Mouse (Mus musculus) heart, embryonic 13.5 days (tissue): Measurements from ENCODE around the gene Abhd16a. TPM values are rescaled to one million over a fixed set of nuclear protein-coding genes. Genes with fewer than 3 reads are reported as not detected.

Experiments
- ATAC-seq: fragments of 200-750 bp; cut with Nextera tagmentation; 2 replicates; pipeline ENCODE4 v1.8.0; 2017; ENCODE audit warnings: moderate TSS enrichment; ENCODE audit not compliant: insufficient number of reproducible peaks, low FRiP score, low TSS enrichment; ENCODE audit errors: extremely low read depth
- H3K27ac ChIP-seq: fragments of 300-500 bp; sonication (generic); replicated peaks from 2 replicates; pipeline ENCODE4 v1.5.1; 2015; ENCODE audit warnings: moderate library complexity, mild to moderate bottlenecking, inconsistent platforms
- H3K27me3 ChIP-seq: fragments of 300-500 bp; sonication (generic); replicated peaks from 2 replicates; pipeline ENCODE4 v1.6.1; 2015; ENCODE audit warnings: mild to moderate bottlenecking, inconsistent platforms
- H3K36me3 ChIP-seq: fragments of 300-500 bp; sonication (generic); 2 replicates; pipeline ENCODE4 v1.6.1; 2015; ENCODE audit warnings: mild to moderate bottlenecking, inconsistent platforms
- H3K4me1 ChIP-seq: fragments of 300-500 bp; sonication (generic); 2 replicates; pipeline ENCODE4 v1.6.1; 2015; ENCODE audit warnings: inconsistent platforms
- H3K4me2 ChIP-seq: fragments of 300-500 bp; sonication (generic); 2 replicates; pipeline ENCODE4 v1.6.1; 2015; ENCODE audit warnings: inconsistent platforms, mild to moderate bottlenecking, moderate library complexity
- H3K4me3 ChIP-seq: fragments of 300-500 bp; sonication (generic); 2 replicates; pipeline ENCODE4 v1.5.1; 2015; ENCODE audit warnings: moderate library complexity, mild to moderate bottlenecking, inconsistent platforms
- H3K9ac ChIP-seq: fragments of 300-500 bp; sonication (generic); 2 replicates; pipeline ENCODE4 v1.6.1; 2015; ENCODE audit warnings: inconsistent platforms, mild to moderate bottlenecking, moderate library complexity
- H3K9me3 ChIP-seq: fragments of 300-500 bp; sonication (generic); 2 replicates; pipeline ENCODE4 v1.6.1; 2016; ENCODE audit warnings: inconsistent platforms
- WGBS: fragments of 180-500 bp; shearing (Covaris S2); methylation state at CpG from one replicate; pipeline ENCODE4 v1.1.7; 2015; ENCODE audit warnings: mixed read lengths; 5-methylcytosine and 5-hydroxymethylcytosine counted together
- polyA plus RNA-seq: library from polyadenylated mRNA; unstranded; fragments of >200 nt; fragmentation: Nextera tagmentation; extraction: Ambion mirVana; gene quantifications from 2 replicates; pipeline ENCODE4 v1.2.1, GENCODE M21; 2015

Abhd16a gene
- polyA plus RNA-seq, 1 experiment from 2014 or later = 67.0 TPM

- Histone ChIP-seq H3K4me1 (peaks cover 52% of the 10 kb centered on the region), H3K27me3 (peaks cover 33% of the 10 kb centered on the region), H3K36me3 (peaks cover 53% of the 10 kb centered on the region), H3K9ac (0 out of 2 replicates have a peak overlapping the region, but pooled peaks have one; percentile 28), H3K4me3 (no peak overlapping the region; the same call in 1 of the 2 replicates), H3K4me2 (no peak overlapping the region), H3K27ac (no peak overlapping the region), H3K9me3 (no peaks in the 10 kb centered on the region)
- 75% methylated on average over 8 of the region's 8 CpGs for WGBS
- no peak for ATAC-seq
Measured at GRCm38 (mm10) chr17:35061299-35061698, 27.8 kb upstream of the Abhd16a start.

GRCm38 (mm10) chr17:35063466-35063865, 25.6 kb upstream of the Abhd16a start:
- no peaks in the 10 kb centered on the region for H3K9me3 ChIP-seq
- no peak overlapping the region for H3K27ac ChIP-seq
- WGBS = 74% methylated on average over 3 of the region's 3 CpGs
- peaks cover 46% of the 10 kb centered on the region for H3K4me1 ChIP-seq
- no peak for ATAC-seq
- H3K36me3 ChIP-seq = peaks cover 32% of the 10 kb centered on the region
- H3K9ac ChIP-seq = no peak overlapping the region
- H3K27me3 ChIP-seq = peaks cover 55% of the 10 kb centered on the region
- no peak overlapping the region for H3K4me2 ChIP-seq
- no peak overlapping the region for H3K4me3 ChIP-seq

- Histone ChIP-seq H3K4me2 (peak overlapping the region; percentile 77), H3K4me1 (peaks cover 43% of the 10 kb centered on the region), H3K9me3 (no peaks in the 10 kb centered on the region), H3K27me3 (peaks cover 65% of the 10 kb centered on the region), H3K4me3 (peak overlapping the region; percentile 47), H3K27ac (no peak overlapping the region; the same call in 1 of the 2 replicates), H3K36me3 (peaks cover 30% of the 10 kb centered on the region), H3K9ac (peak overlapping the region; percentile 71)
- no peak for ATAC-seq
- WGBS = 25% methylated on average over 10 of the region's 10 CpGs
Measured at GRCm38 (mm10) chr17:35064378-35064877, 24.6 kb upstream of the Abhd16a start.

GRCm38 (mm10) chr17:35064951-35065947, 23.8 kb upstream of the Abhd16a start, which contains the start of gene Ly6g6c:
TSS of gene Ly6g6c (plus strand) at chr17:35065388.
- Histone ChIP-seq H3K27me3 (peaks cover 67% of the 10 kb centered on the region), H3K27ac (no peak within 1 kb of the TSS; the same call in 1 of the 2 replicates), H3K36me3 (peaks cover 30% of the 10 kb centered on the region), H3K9ac (peak within 1 kb of the TSS; percentile 71), H3K4me3 (peak within 1 kb of the TSS; percentile 47), H3K4me1 (peaks cover 37% of the 10 kb centered on the region), H3K9me3 (no peaks in the 10 kb centered on the region), H3K4me2 (peak within 1 kb of the TSS; percentile 77)
- ATAC-seq = no peak; the same call in 1 of the 2 replicates
- WGBS = 2% methylated on average over 48 of the region's 48 CpGs

GRCm38 (mm10) chr17:35066084-35066483, 23.0 kb upstream of the Abhd16a start, which contains the start of gene Mpig6b:
TSS of gene Mpig6b (minus strand) at chr17:35066184.
- peak within 1 kb of the TSS; percentile 71 for H3K9ac ChIP-seq
- ATAC-seq = no peak
- peaks cover 67% of the 10 kb centered on the region for H3K27me3 ChIP-seq

GRCm38 (mm10) chr17:35068213-35068914, 20.7 kb upstream of the Abhd16a start:
- peaks cover 63% of the 10 kb centered on the region for H3K27me3 ChIP-seq
- WGBS = 69% methylated on average over 17 of the region's 17 CpGs

More at GRCm38 (mm10) chr17:35066084-35066483, 23.0 kb upstream of the Abhd16a start, which contains the start of gene Mpig6b:
- Histone ChIP-seq H3K27ac (no peak within 1 kb of the TSS), H3K9me3 (no peaks in the 10 kb centered on the region), H3K4me2 (peak within 1 kb of the TSS; percentile 77), H3K4me3 (peak within 1 kb of the TSS; percentile 47), H3K36me3 (peaks cover 23% of the 10 kb centered on the region), H3K4me1 (peaks cover 35% of the 10 kb centered on the region)
- 38% methylated on average over 10 of the region's 10 CpGs for WGBS

GRCm38 (mm10) chr17:35070556-35071229, 18.4 kb upstream of the Abhd16a start:
- H3K27me3 ChIP-seq = peaks cover 40% of the 10 kb centered on the region
- WGBS = 38% methylated on average over 6 of the region's 6 CpGs
- H3K9ac ChIP-seq = no peak overlapping the region
- peaks cover 2% of the 10 kb centered on the region; the same call in 1 of the 2 replicates for H3K9me3 ChIP-seq
- H3K4me2 ChIP-seq = no peak overlapping the region
- peaks cover 11% of the 10 kb centered on the region for H3K4me1 ChIP-seq
- H3K27ac ChIP-seq = no peak overlapping the region
- H3K4me3 ChIP-seq = no peak overlapping the region
- H3K36me3 ChIP-seq = no peaks in the 10 kb centered on the region
- no peak for ATAC-seq

More at GRCm38 (mm10) chr17:35068213-35068914, 20.7 kb upstream of the Abhd16a start:
- ATAC-seq = no peak
- no peaks in the 10 kb centered on the region for H3K9me3 ChIP-seq
- 0 out of 2 replicates have a peak, but pooled peaks cover under 1% of the 10 kb centered on the region for H3K36me3 ChIP-seq
- H3K4me2 ChIP-seq = no peak overlapping the region
- no peak overlapping the region for H3K27ac ChIP-seq
- no peak overlapping the region for H3K4me3 ChIP-seq
- H3K9ac ChIP-seq = no peak overlapping the region
- H3K4me1 ChIP-seq = peaks cover 28% of the 10 kb centered on the region

GRCm38 (mm10) chr17:35071454-35071853, 17.6 kb upstream of the Abhd16a start:
- Histone ChIP-seq H3K9ac (no peak overlapping the region), H3K27ac (no peak overlapping the region), H3K27me3 (peaks cover 32% of the 10 kb centered on the region), H3K4me1 (peaks cover 6% of the 10 kb centered on the region; the same call in 1 of the 2 replicates), H3K36me3 (no peaks in the 10 kb centered on the region), H3K4me3 (no peak overlapping the region), H3K4me2 (no peak overlapping the region), H3K9me3 (peaks cover 2% of the 10 kb centered on the region; the same call in 1 of the 2 replicates)
- ATAC-seq = no peak
- WGBS = 71% methylated on average over 9 of the region's 9 CpGs

GRCm38 (mm10) chr17:35074097-35074496, 15.0 kb upstream of the Abhd16a start:
- H3K9ac ChIP-seq = 0 out of 2 replicates have a peak overlapping the region, but pooled peaks have one; percentile 37

GRCm38 (mm10) chr17:35076507-35077176, 12.4 kb upstream of the Abhd16a start, which contains the start of gene Ly6g6e:
TSS of gene Ly6g6e (plus strand) at chr17:35076902.
- Histone ChIP-seq H3K27me3 (peaks cover 15% of the 10 kb centered on the region), H3K4me1 (peaks cover 29% of the 10 kb centered on the region), H3K9ac (peak within 1 kb of the TSS; percentile 70), H3K36me3 (no peaks in the 10 kb centered on the region), H3K4me3 (peak within 1 kb of the TSS; percentile 41), H3K27ac (peak within 1 kb of the TSS; percentile 13; the same call in 1 of the 2 replicates), H3K4me2 (peak within 1 kb of the TSS; percentile 67), H3K9me3 (peaks cover 2% of the 10 kb centered on the region; the same call in 1 of the 2 replicates)
- WGBS = 36% methylated on average over 10 of the region's 10 CpGs
- no peak for ATAC-seq

More at GRCm38 (mm10) chr17:35074097-35074496, 15.0 kb upstream of the Abhd16a start:
- WGBS = 49% methylated on average over 17 of the region's 17 CpGs
- H3K9me3 ChIP-seq = peaks cover 2% of the 10 kb centered on the region; the same call in 1 of the 2 replicates
- no peak overlapping the region for H3K4me3 ChIP-seq
- ATAC-seq = no peak
- H3K36me3 ChIP-seq = no peaks in the 10 kb centered on the region
- no peak overlapping the region for H3K4me2 ChIP-seq
- H3K27me3 ChIP-seq = peaks cover 11% of the 10 kb centered on the region
- peaks cover 22% of the 10 kb centered on the region for H3K4me1 ChIP-seq
- no peak overlapping the region for H3K27ac ChIP-seq
